Mouse (Mus musculus) leukemia stem cell, adult 10-12 weeks (primary cell): Measurements from ENCODE around the gene Slc7a12. TPM values are rescaled to one million over a fixed set of nuclear protein-coding genes. Genes with fewer than 3 reads are reported as not detected.

Source experiments
- polyA plus RNA-seq: library from polyadenylated mRNA; stranded (reverse); fragments of >175 nt; gene quantifications from 2 replicates; pipeline ENCODE4 v1.2.3, GENCODE M21; 2012; ENCODE audit warnings: low replicate concordance

Slc7a12 gene
- not detected in 2 replicates for polyA plus RNA-seq

GRCm38 (mm10) chr3:14480397-14480796, at the start of gene Slc7a12:
Slc7a12 (plus strand) TSS chr3:14480697.

Other genes with a start within 250 kb of the Slc7a12 start
- 0.88 and 9.6 TPM in 2 replicates for gene 1810022K09Rik, start 130.6 kb downstream of the Slc7a12 start, polyA plus RNA-seq
- gene Car13, start 161.0 kb downstream of the Slc7a12 start, polyA plus RNA-seq, result 0.78 and 1.7 TPM in 2 replicates